Mouse (Mus musculus): ENCODE data around the gene Ubl5.

- TF ChIP-seq CTCF (IDR thresholded peaks at IDR 0.05; ENCODE audit: borderline replicate concordance, insufficient read depth, low read length) (no peak), POLR2A (IDR thresholded peaks at IDR 0.05; ENCODE audit: low read depth, low read length) (no peak)
These were observed 4.1 kb upstream of the Ubl5 start for GRCm38 (mm10) chr9:20638552-20638951.

All from embryonic fibroblast, embryonic 13.5 days (primary cell).